Mouse (Mus musculus) neural tube, embryonic 15.5 days (tissue): Measurements from ENCODE around the gene Fam241b. TPM values are rescaled to one million over a fixed set of nuclear protein-coding genes. Genes with fewer than 3 reads are reported as not detected.

Source experiments
- ATAC-seq: fragments of 200-750 bp; cut with Nextera tagmentation; 2 replicates; pipeline ENCODE4 v1.8.0; 2017; ENCODE audit warnings: mild to moderate bottlenecking, moderate TSS enrichment, moderate library complexity; ENCODE audit not compliant: low FRiP score
- H3K27ac ChIP-seq: fragments of 300-500 bp; sonication (generic); replicated peaks from 2 replicates; pipeline ENCODE4 v1.5.1; 2015; ENCODE audit warnings: mild to moderate bottlenecking, inconsistent platforms
- H3K27me3 ChIP-seq: fragments of 300-500 bp; sonication (generic); replicated peaks from 2 replicates; pipeline ENCODE4 v1.6.1; 2015; ENCODE audit warnings: inconsistent platforms
- H3K36me3 ChIP-seq: fragments of 300-500 bp; sonication (generic); 2 replicates; pipeline ENCODE4 v1.6.1; 2015; ENCODE audit warnings: inconsistent platforms
- H3K4me1 ChIP-seq: fragments of 300-500 bp; sonication (generic); 2 replicates; pipeline ENCODE4 v1.6.1; 2015; ENCODE audit warnings: inconsistent platforms
- H3K4me2 ChIP-seq: fragments of 300-500 bp; sonication (generic); 2 replicates; pipeline ENCODE4 v1.6.1; 2015; ENCODE audit warnings: inconsistent platforms, mild to moderate bottlenecking, moderate library complexity
- H3K4me3 ChIP-seq: fragments of 300-500 bp; sonication (generic); replicated peaks from 2 replicates; pipeline ENCODE4 v1.5.1; 2015; ENCODE audit warnings: mild to moderate bottlenecking, inconsistent platforms
- H3K9ac ChIP-seq: fragments of 300-500 bp; sonication (generic); replicated peaks from 2 replicates; pipeline ENCODE4 v1.6.1; 2015; ENCODE audit warnings: mild to moderate bottlenecking, inconsistent platforms
- H3K9me3 ChIP-seq: fragments of 300-500 bp; sonication (generic); replicated peaks from 2 replicates; pipeline ENCODE4 v1.6.1; 2016; ENCODE audit warnings: inconsistent platforms
- WGBS: fragments of 180-500 bp; shearing (Covaris S2); methylation state at CpG from one replicate; pipeline ENCODE4 v1.1.7; 2015; ENCODE audit warnings: mixed read lengths; 5-methylcytosine and 5-hydroxymethylcytosine counted together
- polyA plus RNA-seq: library from polyadenylated mRNA; unstranded; fragments of >200 nt; fragmentation: Nextera tagmentation; extraction: Ambion mirVana; gene quantifications from 2 replicates; pipeline ENCODE4 v1.2.1, GENCODE M21; 2015

Gene Fam241b
- 114 and 139 TPM in 2 replicates for polyA plus RNA-seq

- H3K9ac ChIP-seq: no peak within 1 kb of the TSS
- WGBS: 60% methylated on average over 8 of the region's 8 CpGs
Measured at GRCm38 (mm10) chr10:62143820-62144219, at the start of gene Fam241b. Gene Fam241b, minus strand, starts transcription at chr10:62143920.

GRCm38 (mm10) chr10:62192701-62193157 is 49.0 kb upstream of the Fam241b start:
- no peak overlapping the region for H3K4me2 ChIP-seq
- ATAC-seq: no peak
- H3K9me3 ChIP-seq: no peaks in the 10 kb centered on the region
- H3K27ac ChIP-seq: no peak overlapping the region
- H3K27me3 ChIP-seq: no peaks in the 10 kb centered on the region
- H3K4me3 ChIP-seq: no peak overlapping the region
- 64% methylated on average over 9 of the region's 9 CpGs for WGBS
- peaks cover 10% of the 10 kb centered on the region; the same call in 1 of the 2 replicates for H3K4me1 ChIP-seq
- no peak overlapping the region for H3K9ac ChIP-seq
- H3K36me3 ChIP-seq: no peaks in the 10 kb centered on the region

More at GRCm38 (mm10) chr10:62143820-62144219, at the start of gene Fam241b:
- no peaks in the 10 kb centered on the region for H3K4me1 ChIP-seq
- ATAC-seq: no peak
- H3K36me3 ChIP-seq: no peaks in the 10 kb centered on the region
- no peak within 1 kb of the TSS for H3K4me2 ChIP-seq
- H3K27me3 ChIP-seq: peaks cover 55% of the 10 kb centered on the region
- H3K4me3 ChIP-seq: no peak within 1 kb of the TSS
- H3K27ac ChIP-seq: no peak within 1 kb of the TSS
- H3K9me3 ChIP-seq: no peaks in the 10 kb centered on the region

- Histone ChIP-seq H3K27me3 (no peaks in the 10 kb centered on the region; the same call in 1 of the 2 replicates), H3K4me3 (no peak overlapping the region), H3K4me1 (peaks cover 10% of the 10 kb centered on the region; the same call in 1 of the 2 replicates), H3K27ac (no peak overlapping the region), H3K9ac (no peak overlapping the region), H3K36me3 (no peaks in the 10 kb centered on the region), H3K4me2 (no peak overlapping the region), H3K9me3 (no peaks in the 10 kb centered on the region)
- ATAC-seq: no peak
- WGBS: 92% methylated on average over 7 of the region's 7 CpGs
Measured at GRCm38 (mm10) chr10:62190821-62191220, 47.1 kb upstream of the Fam241b start.

GRCm38 (mm10) chr10:62189910-62190309 is 46.2 kb upstream of the Fam241b start:
- no peak for ATAC-seq
- no peak overlapping the region for H3K4me3 ChIP-seq
- no peak overlapping the region for H3K4me2 ChIP-seq
- no peak overlapping the region for H3K9ac ChIP-seq
- H3K9me3 ChIP-seq: no peaks in the 10 kb centered on the region
- H3K27ac ChIP-seq: no peak overlapping the region
- no peaks in the 10 kb centered on the region for H3K36me3 ChIP-seq
- 0 out of 2 replicates have a peak, but pooled peaks cover 5% of the 10 kb centered on the region for H3K4me1 ChIP-seq
- peaks cover 4% of the 10 kb centered on the region for H3K27me3 ChIP-seq
- WGBS: 81% methylated on average over 4 of the region's 4 CpGs

- 73% methylated on average over 3 of the region's 3 CpGs for WGBS
Measured at GRCm38 (mm10) chr10:62189303-62189702, 45.6 kb upstream of the Fam241b start.

GRCm38 (mm10) chr10:62186882-62187281 is 43.2 kb upstream of the Fam241b start:
- H3K9me3 ChIP-seq: no peaks in the 10 kb centered on the region
- H3K4me2 ChIP-seq: no peak overlapping the region
- H3K36me3 ChIP-seq: no peaks in the 10 kb centered on the region
- H3K9ac ChIP-seq: no peak overlapping the region
- no peak overlapping the region for H3K4me3 ChIP-seq
- H3K27ac ChIP-seq: no peak overlapping the region
- WGBS: 23% methylated on average over 7 of the region's 7 CpGs
- peak; percentile 67 for ATAC-seq
- peaks cover 28% of the 10 kb centered on the region for H3K27me3 ChIP-seq
- H3K4me1 ChIP-seq: no peaks in the 10 kb centered on the region

More at GRCm38 (mm10) chr10:62189303-62189702, 45.6 kb upstream of the Fam241b start:
- Histone ChIP-seq H3K36me3 (no peaks in the 10 kb centered on the region), H3K27ac (no peak overlapping the region), H3K9me3 (no peaks in the 10 kb centered on the region), H3K9ac (no peak overlapping the region), H3K27me3 (peaks cover 10% of the 10 kb centered on the region), H3K4me2 (no peak overlapping the region), H3K4me3 (no peak overlapping the region), H3K4me1 (0 out of 2 replicates have a peak, but pooled peaks cover 5% of the 10 kb centered on the region)
- ATAC-seq: no peak

- no peak overlapping the region for H3K4me2 ChIP-seq
- peak; percentile 62; the same call in 1 of the 2 replicates for ATAC-seq
- no peaks in the 10 kb centered on the region for H3K9me3 ChIP-seq
- peaks cover 44% of the 10 kb centered on the region for H3K27me3 ChIP-seq
- H3K36me3 ChIP-seq: no peaks in the 10 kb centered on the region
- H3K4me1 ChIP-seq: no peaks in the 10 kb centered on the region
- H3K9ac ChIP-seq: no peak overlapping the region
- H3K4me3 ChIP-seq: no peak overlapping the region
- 2% methylated on average over 10 of the region's 10 CpGs for WGBS
- H3K27ac ChIP-seq: no peak overlapping the region
Measured at GRCm38 (mm10) chr10:62183053-62183452, 39.3 kb upstream of the Fam241b start.

- Histone ChIP-seq H3K27ac (no peak overlapping the region), H3K36me3 (no peaks in the 10 kb centered on the region), H3K4me2 (no peak overlapping the region), H3K9me3 (no peaks in the 10 kb centered on the region), H3K4me1 (no peaks in the 10 kb centered on the region), H3K4me3 (no peak overlapping the region), H3K27me3 (peaks cover 49% of the 10 kb centered on the region), H3K9ac (no peak overlapping the region)
- WGBS: 74% methylated on average over 6 of the region's 6 CpGs
- no peak for ATAC-seq
Measured at GRCm38 (mm10) chr10:62182471-62183014, 38.8 kb upstream of the Fam241b start.

- Histone ChIP-seq H3K36me3 (no peaks in the 10 kb centered on the region), H3K4me3 (no peak overlapping the region), H3K4me1 (no peaks in the 10 kb centered on the region), H3K27me3 (peaks cover 52% of the 10 kb centered on the region), H3K9ac (no peak overlapping the region), H3K9me3 (no peaks in the 10 kb centered on the region), H3K27ac (no peak overlapping the region), H3K4me2 (no peak overlapping the region)
- ATAC-seq: no peak
- 54% methylated on average over 3 of the region's 3 CpGs for WGBS
Measured at GRCm38 (mm10) chr10:62181701-62182100, 38.0 kb upstream of the Fam241b start.

- ATAC-seq: no peak
- 95% methylated on average over 3 of the region's 3 CpGs for WGBS
- no peaks in the 10 kb centered on the region for H3K4me1 ChIP-seq
- H3K36me3 ChIP-seq: no peaks in the 10 kb centered on the region
- H3K9ac ChIP-seq: no peak overlapping the region
- H3K9me3 ChIP-seq: no peaks in the 10 kb centered on the region
- no peak overlapping the region for H3K4me2 ChIP-seq
- no peak overlapping the region for H3K27ac ChIP-seq
- H3K27me3 ChIP-seq: peaks cover 62% of the 10 kb centered on the region
- no peak overlapping the region for H3K4me3 ChIP-seq
Measured at GRCm38 (mm10) chr10:62179944-62180343, 36.2 kb upstream of the Fam241b start.

- Histone ChIP-seq H3K27me3 (peaks cover 51% of the 10 kb centered on the region), H3K4me2 (no peak overlapping the region), H3K9me3 (no peaks in the 10 kb centered on the region), H3K9ac (no peak overlapping the region), H3K36me3 (no peaks in the 10 kb centered on the region), H3K4me1 (peaks cover 16% of the 10 kb centered on the region), H3K4me3 (no peak overlapping the region), H3K27ac (no peak overlapping the region)
- no peak for ATAC-seq
- WGBS: 27% methylated on average over 15 of the region's 15 CpGs
Measured at GRCm38 (mm10) chr10:62174533-62175313, 31.0 kb upstream of the Fam241b start.

GRCm38 (mm10) chr10:62173941-62174448 is 30.3 kb upstream of the Fam241b start:
- ATAC-seq: no peak
- H3K9me3 ChIP-seq: no peaks in the 10 kb centered on the region
- H3K4me3 ChIP-seq: no peak overlapping the region
- no peak overlapping the region for H3K9ac ChIP-seq
- H3K36me3 ChIP-seq: no peaks in the 10 kb centered on the region
- 19% methylated on average over 9 of the region's 9 CpGs for WGBS
- H3K27ac ChIP-seq: no peak overlapping the region
- no peak overlapping the region for H3K4me2 ChIP-seq
- H3K27me3 ChIP-seq: peaks cover 52% of the 10 kb centered on the region
- peaks cover 16% of the 10 kb centered on the region for H3K4me1 ChIP-seq
